Mouse (Mus musculus): ENCODE measurements at regions not wholly inside any gene's neighbourhood (a gene's known extent, or its start where the extent isn't known, plus 50 kb on each side); places are given as distances from the start of the nearest gene placed in this dataset.
A peak's percentile ranks its signal among the peaks of the same experiment; 100 is the strongest.

DNA sequence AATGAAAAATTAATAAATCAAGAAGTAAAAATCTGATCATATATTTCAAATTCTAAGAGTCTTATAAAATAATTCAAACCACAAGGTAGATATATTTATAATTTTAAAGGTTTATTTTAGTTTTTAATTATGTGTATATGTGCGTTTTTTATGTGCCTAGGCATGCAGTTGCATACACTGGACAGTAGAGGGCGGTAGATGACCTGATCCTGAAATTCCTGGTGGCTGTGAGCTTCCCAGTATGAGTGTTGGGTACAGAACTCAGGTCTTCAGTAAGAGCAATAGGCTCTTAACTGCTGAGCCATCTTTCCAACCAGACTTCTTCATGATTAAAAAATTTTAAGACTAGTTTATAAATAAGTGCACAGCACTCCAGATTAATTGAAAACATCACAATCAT, 267.7 kb upstream of the Stac start:
- H3K9me3 ChIP-seq (replicated peaks; ENCODE audit: insufficient read depth, low read length) = no peaks in the 10 kb centered on the region
- H3K4me1 ChIP-seq (ENCODE audit: control insufficient read depth in 1 of 2, insufficient read depth in 2 of 2, low read length in 2 of 2) = no peaks in the 10 kb centered on the region
- no peaks in the 10 kb centered on the region for H3K27me3 ChIP-seq (ENCODE audit: control insufficient read depth in 1 of 2, insufficient read depth in 2 of 2, low read length in 2 of 2)
- H3K27ac ChIP-seq (ENCODE audit: control insufficient read depth, low read depth, low read length) = no peak overlapping the region
- H3K4me3 ChIP-seq (ENCODE audit: control insufficient read depth in 1 of 2, insufficient read depth in 1 of 2, low read depth in 2 of 2, low read length in 2 of 2) = no peak overlapping the region
- H3K9ac ChIP-seq (ENCODE audit: control insufficient read depth, low read depth, low read length, poor library complexity, severe bottlenecking) = no peak overlapping the region
- peak; percentile 23 for DNase-seq (ENCODE audit: low read depth, low spot score)
- no peaks in the 10 kb centered on the region for H3K79me2 ChIP-seq (ENCODE audit: control insufficient read depth, insufficient read depth, low read length, poor library complexity)
- no peaks in the 10 kb centered on the region for H3K36me3 ChIP-seq (ENCODE audit: control insufficient read depth in 1 of 2, insufficient read depth in 2 of 2, low read length in 2 of 2)
- TF ChIP-seq POLR2A (IDR thresholded peaks at IDR 0.05; ENCODE audit: control insufficient read depth in 1 of 2, insufficient read depth in 1 of 2, low read depth in 1 of 2, low read length in 2 of 2, poor library complexity in 1 of 2) (no peak), ZC3H11A (IDR thresholded peaks at IDR 0.05; ENCODE audit: low read depth, low read length) (peak; percentile 61), USF1 (IDR thresholded peaks at IDR 0.05; ENCODE audit: low read depth, low read length) (no peak), CTCF (IDR thresholded peaks at IDR 0.05 in 2 of 3, conservative IDR thresholded peaks at IDR 0.05 in 1 of 3; ENCODE audit: control insufficient read depth in 1 of 3, insufficient read depth in 1 of 3, low read depth in 2 of 3, low read length in 3 of 3, poor library complexity in 1 of 3, severe bottlenecking in 1 of 3) (peak; percentile 53 to 58 (median 54)), ZNF384 (IDR thresholded peaks at IDR 0.05; ENCODE audit: low read depth, low read length) (no peak), SMC3 (IDR thresholded peaks at IDR 0.05; ENCODE audit: low read depth, low read length) (peak; percentile 50), TCF12 (IDR thresholded peaks at IDR 0.05; ENCODE audit: low read depth, low read length) (no peak), CHD2 (IDR thresholded peaks at IDR 0.05; ENCODE audit: low read length) (no peak), UBTF (IDR thresholded peaks at IDR 0.05; ENCODE audit: borderline replicate concordance, insufficient read depth, low read depth, low read length) (no peak), HCFC1 (IDR thresholded peaks at IDR 0.05; ENCODE audit: low read depth, low read length) (no peak), MYC (IDR thresholded peaks at IDR 0.05; ENCODE audit: low read depth, low read length) (no peak), POLR2AphosphoS2 (IDR thresholded peaks at IDR 0.05; ENCODE audit: low read length) (no peak), ETS1 (IDR thresholded peaks at IDR 0.05; ENCODE audit: low read depth, low read length) (no peak), EP300 (IDR thresholded peaks at IDR 0.05; ENCODE audit: low read depth in 1 of 2, low read length in 2 of 2) (no peak), E2F4 (IDR thresholded peaks at IDR 0.05; ENCODE audit: borderline replicate concordance, low read depth, low read length) (no peak), RAD21 (IDR thresholded peaks at IDR 0.05; ENCODE audit: low read depth, low read length) (peak; percentile 66)

DNA sequence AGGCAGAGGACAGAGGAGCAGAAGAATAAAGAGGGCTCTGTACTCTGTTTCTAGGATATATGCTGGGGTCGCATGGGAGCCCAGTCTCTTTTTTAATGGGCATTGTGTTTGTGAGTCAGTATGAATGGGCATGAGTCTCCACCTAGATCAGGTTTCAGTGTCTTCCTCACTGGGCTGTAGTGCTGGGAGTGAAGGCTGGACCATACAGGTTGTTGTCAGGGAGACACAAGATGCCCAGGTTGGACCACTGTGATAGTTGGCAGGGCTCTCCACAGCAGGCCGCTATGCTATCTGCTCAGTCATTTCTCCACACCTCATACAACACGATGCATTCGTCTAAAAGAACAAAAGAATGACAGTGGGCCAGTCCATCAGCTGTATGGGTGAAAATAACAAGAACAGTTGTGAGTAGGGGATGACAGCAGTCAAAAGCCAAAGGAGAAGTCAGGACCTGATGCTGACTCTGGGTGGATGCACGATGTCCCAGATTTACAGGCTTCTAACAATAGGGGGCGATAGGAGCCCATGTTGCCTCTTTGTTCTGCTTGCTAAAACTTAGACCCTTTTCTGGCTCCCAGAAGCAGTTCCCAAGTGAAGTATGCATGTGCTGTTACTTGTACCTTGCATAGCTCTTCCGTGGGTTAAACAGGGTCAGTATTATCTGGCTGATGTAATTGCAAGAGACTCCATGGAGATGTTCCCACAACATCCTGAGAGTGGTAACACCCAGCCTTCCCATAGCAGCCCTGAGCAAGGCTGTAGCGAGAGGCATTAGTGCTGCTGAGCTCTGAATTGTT, 249.3 kb upstream of the Stac start:
- DNase-seq (ENCODE audit: low read depth, low spot score) = no peak

More for the DNA sequence above, 249.3 kb upstream of the Stac start:
- H3K4me3 ChIP-seq (ENCODE audit: control insufficient read depth in 1 of 2, insufficient read depth in 1 of 2, low read depth in 2 of 2, low read length in 2 of 2) = no peak overlapping the region
- no peak for TF ChIP-seq UBTF (IDR thresholded peaks at IDR 0.05; ENCODE audit: borderline replicate concordance, insufficient read depth, low read depth, low read length)
- no peak for TF ChIP-seq POLR2AphosphoS5 (IDR thresholded peaks at IDR 0.05; ENCODE audit: borderline replicate concordance, low read depth, low read length)
- no peak for TF ChIP-seq ZC3H11A (IDR thresholded peaks at IDR 0.05; ENCODE audit: low read depth, low read length)
- TF ChIP-seq MYB (IDR thresholded peaks at IDR 0.05; ENCODE audit: low read depth, low read length) = no peak
- no peak for TF ChIP-seq USF2 (IDR thresholded peaks at IDR 0.05; ENCODE audit: borderline replicate concordance in 1 of 2, insufficient read depth in 1 of 2, low read depth in 1 of 2, low read length in 2 of 2)
- TF ChIP-seq CHD2 (IDR thresholded peaks at IDR 0.05; ENCODE audit: low read length) = no peak
- no peak for TF ChIP-seq ELF1 (IDR thresholded peaks at IDR 0.05; ENCODE audit: low read depth, low read length)
- no peak for TF ChIP-seq RCOR1 (IDR thresholded peaks at IDR 0.05; ENCODE audit: low read depth, low read length)
- no peak for TF ChIP-seq MAZ (IDR thresholded peaks at IDR 0.05; ENCODE audit: low read depth, low read length)
- no peak for TF ChIP-seq CHD1 (IDR thresholded peaks at IDR 0.05; ENCODE audit: low read depth, low read length)
- no peak for TF ChIP-seq SMC3 (IDR thresholded peaks at IDR 0.05; ENCODE audit: low read depth, low read length)
- TF ChIP-seq MAFK (IDR thresholded peaks at IDR 0.05; ENCODE audit: borderline replicate concordance, low read depth, low read length) = no peak
- H3K27me3 ChIP-seq (ENCODE audit: control insufficient read depth in 1 of 2, insufficient read depth in 2 of 2, low read length in 2 of 2) = no peaks in the 10 kb centered on the region
- H3K36me3 ChIP-seq (ENCODE audit: control insufficient read depth in 1 of 2, insufficient read depth in 2 of 2, low read length in 2 of 2) = no peaks in the 10 kb centered on the region
- no peaks in the 10 kb centered on the region for H3K79me2 ChIP-seq (ENCODE audit: control insufficient read depth, insufficient read depth, low read length, poor library complexity)
- H3K9me3 ChIP-seq (replicated peaks; ENCODE audit: insufficient read depth, low read length) = no peaks in the 10 kb centered on the region
- no peaks in the 10 kb centered on the region for H3K4me1 ChIP-seq (ENCODE audit: control insufficient read depth in 1 of 2, insufficient read depth in 2 of 2, low read length in 2 of 2)
- H3K9ac ChIP-seq (ENCODE audit: control insufficient read depth, low read depth, low read length, poor library complexity, severe bottlenecking) = no peak overlapping the region
- no peak overlapping the region for H3K27ac ChIP-seq (ENCODE audit: control insufficient read depth, low read depth, low read length)

Data from MEL (cell line).